Mouse (Mus musculus): ENCODE measurements around the gene Plscr1.

Plscr1 gene

DNA sequence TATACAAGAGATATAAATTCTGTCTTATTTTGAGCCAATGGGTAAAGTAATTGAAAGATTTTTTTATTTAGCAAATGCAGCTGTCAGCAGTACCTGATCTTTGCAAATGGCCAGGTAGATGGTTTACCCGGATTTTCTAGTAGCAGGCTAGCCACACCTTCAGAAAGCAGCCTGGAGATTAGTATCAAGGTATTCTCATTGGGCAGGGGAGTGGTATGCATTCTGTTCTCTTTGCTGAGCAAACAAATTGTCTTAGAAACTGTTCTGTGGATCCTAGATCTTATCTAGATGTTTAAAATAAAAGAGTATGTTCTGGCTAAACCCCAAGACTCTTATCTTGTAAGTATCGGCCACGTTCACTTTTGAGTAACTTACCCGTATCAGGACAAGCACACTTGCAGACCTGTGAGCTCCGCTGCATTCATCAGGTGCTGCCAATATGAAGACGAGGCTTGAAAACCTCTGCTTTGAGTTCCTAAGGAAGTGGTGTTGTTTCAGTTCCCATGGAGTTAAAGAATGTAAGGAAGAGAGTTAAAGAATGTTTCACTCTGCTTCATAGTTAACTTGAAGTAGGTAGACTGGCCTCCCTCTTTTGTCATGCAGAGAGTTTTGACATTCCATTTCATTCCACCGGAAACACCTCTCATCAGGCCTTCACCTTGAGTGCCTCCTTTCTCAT is 11.1 kb downstream of the Plscr1 start:
- DNase-seq = no peak

DNA sequence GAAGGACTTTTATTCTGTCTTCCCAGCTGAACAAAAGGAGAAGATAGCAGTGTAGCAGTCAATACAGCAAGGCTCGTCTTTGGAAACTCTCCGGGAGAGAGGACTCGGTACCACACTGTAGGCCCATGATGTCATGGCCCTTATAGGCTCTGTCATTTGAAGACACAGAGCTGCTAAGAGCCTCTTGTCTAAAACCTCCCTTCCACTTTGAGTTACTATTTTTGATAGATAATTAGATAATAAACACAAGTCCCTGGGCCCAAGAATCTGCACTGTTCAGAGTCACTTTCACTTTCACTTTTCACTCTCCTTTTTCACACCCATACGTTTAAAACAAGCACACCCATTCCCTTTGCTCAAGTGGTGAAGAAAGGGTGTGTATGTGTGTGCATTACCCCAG is 16.2 kb downstream of the Plscr1 start:
- DNase-seq = no peak

DNA sequence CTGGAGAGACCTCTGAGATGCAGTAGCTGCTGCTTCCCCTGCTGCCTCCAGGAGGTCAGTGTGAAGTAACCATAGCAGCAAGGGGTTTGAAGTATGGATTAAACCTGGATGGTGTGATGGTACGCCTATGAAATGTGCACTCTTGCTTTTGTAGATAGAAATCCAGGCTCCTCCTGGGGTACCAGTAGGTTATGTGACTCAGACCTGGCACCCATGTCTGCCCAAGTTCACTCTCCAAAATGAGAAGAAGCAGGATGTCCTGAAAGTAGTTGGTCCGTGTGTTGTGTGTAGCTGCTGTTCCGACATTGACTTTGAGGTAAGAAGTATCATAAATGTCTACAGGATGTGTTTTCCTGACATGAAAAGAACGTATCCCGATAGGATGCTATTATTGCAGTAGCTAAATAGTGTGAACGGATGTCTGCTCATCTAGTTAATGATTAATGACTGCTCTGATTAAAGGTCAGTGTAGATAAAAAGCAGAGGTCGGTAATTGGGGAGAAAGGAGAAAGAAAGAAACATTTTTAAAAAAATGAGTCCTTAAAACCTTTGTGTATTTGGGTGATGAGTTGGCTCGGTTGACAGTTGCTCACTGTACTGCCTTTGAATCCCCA is 17.1 kb downstream of the Plscr1 start:
- no peak for DNase-seq

DNA sequence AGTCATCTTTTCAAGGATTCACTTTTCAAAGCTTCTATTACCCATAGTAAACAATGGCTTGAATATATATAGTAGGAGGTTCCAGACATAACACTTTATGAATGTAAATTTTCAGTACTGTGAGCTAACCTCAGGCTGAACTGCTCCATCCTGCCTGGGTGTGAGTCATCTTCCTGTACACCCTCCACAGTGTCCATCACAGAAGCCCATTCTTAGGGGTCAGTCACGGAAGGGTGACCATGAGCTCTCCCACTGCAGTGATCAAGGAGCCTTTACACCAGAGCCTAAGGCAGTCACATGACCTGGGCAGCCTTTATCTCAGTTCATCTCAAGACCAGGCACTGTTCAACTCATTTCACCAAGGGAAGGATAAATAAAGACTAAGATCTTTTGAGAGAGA is 18.2 kb downstream of the Plscr1 start:
- DNase-seq = no peak

DNA sequence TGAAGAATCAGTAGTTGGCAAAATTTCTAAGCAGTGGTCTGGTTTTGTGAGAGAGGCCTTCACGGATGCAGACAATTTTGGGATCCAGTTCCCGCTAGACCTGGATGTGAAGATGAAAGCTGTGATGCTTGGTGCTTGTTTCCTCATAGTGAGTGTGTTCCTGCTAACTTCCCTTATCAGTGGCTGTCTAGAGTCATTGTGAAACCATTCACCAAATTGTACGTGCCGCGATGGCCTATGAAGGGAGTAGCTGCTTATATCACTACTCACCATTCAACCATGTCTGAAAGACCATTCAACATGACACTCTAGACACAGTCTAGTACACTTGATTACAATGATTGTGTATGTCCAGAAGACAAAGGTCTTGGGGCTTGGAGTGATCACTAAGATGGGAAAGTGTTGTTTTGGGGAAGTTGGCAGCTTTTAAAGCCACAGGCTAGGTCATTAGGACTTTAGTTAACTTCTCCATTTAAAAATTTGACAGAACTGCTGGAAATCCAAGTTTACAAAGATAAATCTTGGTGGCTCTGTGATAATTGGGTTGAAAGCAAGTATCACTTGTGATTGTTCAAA is 20.4 kb downstream of the Plscr1 start:
- no peak for DNase-seq

DNA sequence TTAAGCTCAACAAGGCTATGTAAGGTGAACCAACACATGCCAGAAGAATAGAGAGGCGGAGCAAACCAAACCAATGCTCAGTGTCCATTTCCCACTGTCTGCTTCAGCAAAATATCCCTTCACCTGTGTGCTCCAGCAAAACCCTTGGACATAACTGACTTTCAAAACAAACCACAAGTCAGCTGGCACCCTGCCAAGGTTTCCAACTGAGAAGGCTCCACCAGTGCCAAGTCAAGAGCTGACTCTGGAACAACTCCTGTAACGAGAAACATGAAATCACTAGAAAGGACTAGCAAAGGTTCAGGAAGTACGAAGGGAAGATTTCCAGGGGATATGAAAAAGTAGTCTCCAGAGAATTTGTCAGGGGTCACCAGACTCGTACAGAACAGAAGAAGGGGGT is 21.4 kb downstream of the Plscr1 start:
- peak; percentile 16 for DNase-seq

DNA sequence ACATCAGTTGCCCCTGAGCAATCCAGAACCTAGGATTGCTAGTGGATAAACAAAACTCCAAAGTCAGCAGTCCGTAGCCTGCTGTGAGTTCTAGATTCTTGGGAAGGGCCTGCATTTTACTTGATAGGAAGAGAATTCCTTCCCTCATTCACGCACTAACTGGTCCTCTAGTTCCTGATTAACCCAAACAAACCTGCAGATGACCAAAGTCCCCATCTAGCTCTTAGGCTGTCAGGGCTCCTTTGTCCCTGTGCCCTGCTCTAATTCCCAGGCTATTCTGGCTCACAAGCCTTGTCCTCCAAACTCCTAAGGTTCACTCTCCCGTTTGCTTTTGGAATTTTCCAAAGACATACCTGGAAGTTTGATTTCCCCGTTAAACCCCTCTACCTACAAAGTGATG is 23.1 kb downstream of the Plscr1 start:
- DNase-seq = no peak

DNA sequence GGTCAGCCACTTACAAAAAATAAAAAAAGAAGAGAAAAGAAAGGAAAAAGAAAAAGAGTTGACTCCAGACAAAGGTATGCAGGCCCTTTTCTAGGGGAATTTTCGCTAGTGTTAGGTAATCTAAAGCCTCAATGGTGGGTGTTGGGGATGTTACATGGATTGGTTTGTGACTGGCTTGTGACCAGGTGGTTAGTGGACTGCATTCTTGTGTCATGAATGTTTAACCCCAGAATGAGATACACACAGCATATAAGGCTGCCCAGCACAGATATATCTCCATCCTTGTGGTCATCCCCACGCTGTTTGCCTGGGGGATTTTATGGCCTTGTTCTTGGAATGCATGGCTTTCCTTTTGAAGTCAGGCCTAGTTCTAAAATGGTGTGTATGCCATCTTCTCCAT is 23.7 kb downstream of the Plscr1 start:
- DNase-seq = no peak

DNA sequence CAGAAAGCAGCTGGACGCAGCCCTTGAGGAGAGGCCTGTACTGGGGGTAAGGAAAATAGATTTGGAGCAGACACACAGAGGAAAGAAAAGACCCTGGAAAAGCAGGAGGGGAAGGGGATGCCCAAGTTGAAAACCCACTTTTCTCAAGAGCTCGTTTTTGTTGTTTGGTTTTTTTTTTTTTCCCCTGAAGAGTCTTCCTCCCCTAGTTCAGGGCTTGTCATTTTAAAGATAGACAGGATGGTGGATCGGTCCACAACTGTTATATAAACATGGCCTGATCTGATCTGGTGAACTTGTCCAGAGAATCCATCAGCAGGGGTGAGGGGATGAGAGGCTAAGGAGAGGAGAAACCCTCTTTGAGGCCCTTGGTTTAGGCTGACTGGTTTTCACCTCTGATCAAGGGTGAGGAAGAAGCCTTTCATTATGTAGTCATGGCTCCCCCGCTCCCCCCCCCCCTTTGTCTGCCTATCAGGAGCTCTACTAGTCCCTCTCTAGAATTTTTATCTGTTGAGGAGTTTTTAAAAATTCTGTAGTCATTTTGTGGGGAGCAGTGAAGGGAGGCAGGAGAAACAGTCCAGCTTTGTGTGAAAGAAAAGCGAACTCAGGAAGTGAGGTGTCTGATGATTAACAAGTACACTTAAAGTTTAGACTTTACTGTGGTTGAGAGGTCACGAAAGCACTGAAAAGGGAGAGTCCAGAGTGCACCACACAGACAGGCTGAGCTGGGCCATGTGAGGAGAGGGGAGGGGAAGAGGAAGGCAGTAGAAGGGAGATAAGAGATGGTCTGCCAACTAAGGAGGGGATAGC is 24.6 kb downstream of the Plscr1 start:
- no peak for DNase-seq

DNA sequence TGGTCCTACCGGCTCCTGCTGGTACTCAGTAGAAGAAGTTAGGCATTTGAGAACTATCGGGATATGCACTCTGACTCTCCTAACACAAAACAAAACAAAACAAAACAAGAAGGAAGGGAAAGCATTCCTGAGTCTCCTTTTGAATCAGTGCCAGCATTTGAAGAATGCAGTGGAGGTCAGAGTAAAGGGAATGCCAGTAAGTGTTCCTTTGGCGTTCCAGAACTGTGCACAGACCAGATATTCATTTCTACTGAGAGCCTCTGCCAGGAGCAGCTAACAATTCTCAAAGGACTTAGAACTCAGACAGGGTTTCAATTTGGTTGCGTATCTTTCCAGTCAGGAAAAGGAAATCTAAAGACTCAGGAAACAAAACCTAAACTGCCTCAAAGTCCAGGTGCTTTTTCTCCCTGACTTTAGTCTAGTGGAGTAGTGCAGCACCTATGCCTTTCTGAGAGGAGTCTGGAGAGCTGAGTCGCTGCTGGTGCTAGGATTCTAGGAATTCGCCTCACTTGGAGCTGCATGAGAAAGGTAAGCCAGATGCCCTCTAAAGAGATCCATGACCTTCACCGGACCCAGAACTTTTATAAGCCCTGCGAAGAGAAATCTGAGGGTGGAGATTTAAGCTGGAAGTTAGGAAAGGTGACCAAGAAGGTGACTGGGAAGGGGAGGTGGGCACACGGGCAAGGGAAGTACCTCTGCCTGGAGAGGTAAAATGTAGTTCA is 26.1 kb downstream of the Plscr1 start, which contains the start of gene Plscr2:
Gene Plscr2 (plus strand): TSS at position 117 of the 722 bp plus-strand sequence.
- DNase-seq = no peak

DNA sequence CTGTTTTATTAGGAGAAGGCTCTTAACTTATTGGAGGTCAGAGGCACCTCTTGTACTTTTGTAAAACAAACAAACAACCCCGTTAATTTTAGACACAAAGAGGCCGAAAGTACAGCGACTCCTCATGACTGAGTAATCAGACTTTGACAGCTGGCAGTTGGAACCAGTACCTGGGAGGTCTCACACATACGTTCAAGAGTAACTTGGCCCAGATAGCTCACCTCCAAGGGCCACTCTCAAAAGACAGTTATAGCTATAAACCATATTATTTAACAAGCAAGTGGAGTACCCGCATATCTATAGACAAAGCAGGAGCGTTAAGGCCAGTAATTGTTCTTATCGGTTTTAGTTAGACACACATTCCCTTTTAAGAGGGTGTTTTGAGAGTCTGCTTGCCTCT is 26.8 kb downstream of the Plscr1 start:
- DNase-seq = no peak

DNA sequence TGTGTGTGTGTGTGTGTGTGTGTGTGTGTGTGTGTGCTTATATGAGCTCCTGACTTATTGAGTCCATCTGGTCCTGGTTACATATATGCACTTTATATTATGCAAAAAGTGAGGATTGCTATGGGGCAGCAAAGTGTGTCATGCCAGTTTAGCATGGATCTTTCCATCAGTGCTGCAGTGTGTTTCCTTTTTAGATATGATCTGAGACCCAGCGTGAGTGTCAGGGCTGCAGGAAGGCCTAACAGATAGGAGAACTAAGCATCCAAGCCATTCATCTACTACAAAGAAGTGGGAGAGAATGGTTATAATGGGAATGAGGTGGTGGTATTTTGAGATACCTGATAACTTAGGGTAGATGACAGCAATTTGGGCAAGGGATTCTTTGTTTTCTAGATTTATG is 30.5 kb downstream of the Plscr1 start:
- DNase-seq = no peak

DNA sequence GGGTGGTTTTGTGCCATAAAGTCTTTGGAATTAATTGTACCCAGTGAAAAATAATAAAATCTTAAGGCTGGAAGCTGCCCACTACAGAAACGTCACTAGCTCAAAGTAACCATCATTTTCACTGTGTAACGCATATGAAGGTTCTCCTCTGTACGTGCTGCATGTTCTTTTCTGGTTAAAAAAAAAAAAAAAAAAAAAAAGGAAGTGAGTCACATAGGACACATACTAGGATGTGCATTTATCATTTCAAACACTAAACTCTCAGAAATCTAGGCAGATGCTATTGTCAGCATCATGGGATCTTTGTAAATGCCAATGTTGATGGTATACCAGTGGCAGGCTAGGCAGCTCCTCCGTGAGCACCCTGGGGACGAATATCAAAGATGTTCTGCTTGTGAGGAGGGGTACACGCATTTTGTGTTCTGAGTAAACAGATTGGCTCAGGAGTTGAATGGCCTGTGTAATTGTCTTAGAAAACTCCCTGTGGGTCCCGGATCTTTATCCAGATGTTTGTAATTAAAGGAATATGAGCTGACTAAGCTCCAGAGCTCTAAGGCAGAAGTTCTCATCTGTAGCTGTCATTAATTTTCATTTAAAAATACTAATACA is 33.1 kb downstream of the Plscr1 start:
- no peak for DNase-seq

DNA sequence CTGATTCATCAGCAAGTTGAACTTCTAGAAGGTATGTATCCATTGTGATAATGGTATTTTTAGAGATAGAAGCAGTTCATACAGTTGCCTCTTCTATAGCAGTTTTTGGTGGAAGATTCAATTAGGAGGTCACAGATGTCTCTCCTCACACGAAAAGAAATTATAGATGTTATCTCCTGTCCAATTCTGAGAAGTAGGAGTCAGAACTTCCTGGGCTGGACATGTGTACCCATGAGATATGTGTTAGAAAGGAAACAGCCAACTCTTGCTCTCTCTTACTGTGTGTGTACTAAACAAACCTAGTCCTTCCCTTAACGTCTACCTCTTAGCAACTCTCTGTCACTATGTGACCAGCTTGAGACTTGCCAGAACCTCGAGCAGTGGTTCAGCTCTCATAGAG is 40.1 kb downstream of the Plscr1 start:
- no peak for DNase-seq

DNA sequence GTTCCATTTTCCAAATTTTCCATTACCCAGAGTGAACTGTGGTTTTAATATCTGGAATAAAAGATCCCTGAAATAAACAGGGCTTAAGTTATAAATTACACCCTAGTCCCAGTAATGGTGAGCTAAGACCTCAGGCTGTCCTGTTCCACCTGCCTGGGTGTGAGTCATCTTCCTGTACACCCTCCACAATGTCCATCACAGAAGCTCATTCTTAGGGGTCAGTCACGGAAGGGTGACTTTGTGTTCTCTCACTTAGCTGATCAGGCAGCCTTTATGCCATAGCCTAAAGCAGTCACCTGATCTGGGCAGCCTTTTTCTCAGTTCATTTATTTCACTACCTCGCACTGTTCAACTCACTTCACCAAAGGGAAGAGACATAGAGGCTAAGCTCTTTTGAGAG is 42.6 kb downstream of the Plscr1 start:
- DNase-seq = no peak

DNA sequence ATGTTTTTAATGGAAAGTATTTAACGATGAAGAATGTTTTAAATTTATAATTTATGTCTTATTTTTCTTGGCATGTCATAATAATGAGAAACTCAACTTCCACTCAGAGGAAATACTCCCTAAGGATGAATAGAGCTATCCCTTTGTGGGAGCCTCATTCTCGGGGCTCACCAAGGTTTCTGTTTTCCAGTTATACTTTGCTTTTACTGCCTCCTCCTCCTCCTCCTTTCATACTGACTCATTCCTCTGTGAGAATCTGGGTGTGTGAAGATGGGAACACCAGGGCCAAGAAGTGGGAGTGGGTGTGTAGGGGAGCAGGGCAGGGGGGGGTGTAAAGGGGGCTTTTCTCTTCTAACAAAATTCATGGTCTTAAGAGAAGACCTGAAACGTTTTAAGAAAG is 43.4 kb downstream of the Plscr1 start:
- DNase-seq = no peak

DNA sequence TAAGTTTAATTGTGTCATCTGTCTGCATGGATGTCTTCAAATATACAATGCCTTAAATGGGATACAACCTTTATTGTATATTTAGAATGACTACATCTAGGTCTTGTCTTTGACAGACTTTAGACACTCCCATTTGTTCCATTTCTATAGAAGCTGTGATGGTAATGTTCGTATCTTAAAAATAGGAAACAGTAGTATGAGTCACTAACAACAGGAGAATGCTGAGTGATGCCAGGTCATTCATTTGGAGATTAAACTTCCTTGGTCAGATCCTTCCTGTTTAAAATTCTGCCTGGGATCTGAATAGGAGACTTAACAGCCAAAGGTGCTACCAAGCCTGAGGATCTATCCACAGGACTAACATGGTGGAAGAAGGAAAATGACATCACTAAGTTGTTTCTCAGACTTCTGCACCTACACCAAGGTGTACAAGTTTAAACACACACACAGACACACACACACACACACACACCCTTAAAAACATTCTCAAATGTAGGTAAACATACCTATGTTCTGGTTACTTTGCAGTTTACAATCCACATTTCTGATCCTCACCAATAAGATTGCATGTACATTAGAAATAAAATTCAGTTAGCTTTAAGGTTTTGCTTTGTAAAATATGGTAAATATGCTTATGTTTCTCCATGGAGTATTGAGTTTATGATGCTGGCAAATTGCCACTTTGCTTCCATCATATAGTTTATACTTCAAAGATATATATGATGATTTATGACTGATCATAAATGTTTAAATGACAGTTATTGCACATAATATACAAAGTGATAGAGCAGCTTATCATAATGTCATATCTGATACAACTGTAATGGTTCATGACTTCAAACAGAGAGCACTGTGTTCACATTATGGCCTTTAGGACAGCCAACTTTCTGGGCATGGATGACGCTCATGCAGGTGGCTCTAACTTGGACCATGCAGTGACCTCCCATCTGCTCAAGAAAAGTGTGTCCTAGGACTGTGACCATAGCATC is 44.3 kb downstream of the Plscr1 start:
- DNase-seq = no peak

DNA sequence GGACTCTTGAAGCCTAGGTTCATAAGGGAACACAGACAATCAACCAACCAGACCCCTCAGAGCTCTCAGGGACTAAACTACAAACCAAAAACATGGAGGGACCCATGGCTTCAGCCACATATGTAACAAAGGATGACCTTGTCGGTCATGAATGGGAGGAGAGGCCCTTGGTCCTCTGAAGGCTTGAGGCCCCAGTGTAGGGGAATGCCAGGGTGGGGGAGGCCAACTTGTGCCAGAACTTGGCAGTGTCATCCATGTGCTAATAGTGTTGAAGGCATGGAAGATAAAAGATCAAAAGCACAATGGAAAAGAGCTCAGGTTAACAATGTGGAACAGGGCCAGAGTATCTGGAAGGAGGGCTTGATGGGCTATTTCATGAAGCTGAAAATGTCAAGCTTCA is 48.7 kb downstream of the Plscr1 start:
- DNase-seq = no peak

DNA sequence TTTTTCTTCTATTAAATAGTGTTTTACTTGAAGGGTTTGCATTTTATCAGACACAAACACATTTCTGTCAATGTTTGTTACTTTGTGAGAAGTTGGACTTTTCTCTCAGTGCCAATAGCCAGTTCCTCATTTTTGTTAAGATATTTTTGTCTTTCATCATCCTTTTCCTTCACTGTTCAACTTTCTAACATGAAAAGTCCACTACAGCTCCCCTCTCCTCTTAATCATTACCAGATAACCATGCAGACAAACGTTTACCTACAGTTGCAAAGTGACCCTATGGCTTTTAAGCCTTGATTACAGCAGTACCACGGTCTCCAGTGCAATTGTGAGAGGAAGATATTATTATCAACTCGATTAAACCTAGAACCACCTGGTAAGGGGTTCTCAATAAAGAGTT is 51.7 kb downstream of the Plscr1 start:
- no peak for DNase-seq

DNA sequence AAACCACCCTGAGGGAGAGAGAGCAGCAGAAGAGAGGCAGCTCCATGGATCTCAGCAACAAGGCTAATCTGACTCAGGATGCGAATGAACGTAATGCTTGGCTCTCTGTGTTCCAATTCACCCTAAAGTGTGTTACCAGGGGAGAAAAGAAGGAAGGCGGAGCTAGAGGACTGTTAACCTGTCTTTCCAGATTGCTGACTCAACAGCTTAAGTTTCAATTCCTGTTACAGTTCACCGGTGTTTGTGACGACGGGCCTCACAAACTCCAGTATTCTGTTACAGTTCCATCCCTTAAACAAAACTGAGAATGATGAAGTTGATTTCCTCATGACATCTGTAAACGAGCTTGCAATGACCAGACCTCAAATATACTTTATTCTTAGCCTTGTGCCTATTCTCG is 55.5 kb downstream of the Plscr1 start:
- no peak for DNase-seq

DNA sequence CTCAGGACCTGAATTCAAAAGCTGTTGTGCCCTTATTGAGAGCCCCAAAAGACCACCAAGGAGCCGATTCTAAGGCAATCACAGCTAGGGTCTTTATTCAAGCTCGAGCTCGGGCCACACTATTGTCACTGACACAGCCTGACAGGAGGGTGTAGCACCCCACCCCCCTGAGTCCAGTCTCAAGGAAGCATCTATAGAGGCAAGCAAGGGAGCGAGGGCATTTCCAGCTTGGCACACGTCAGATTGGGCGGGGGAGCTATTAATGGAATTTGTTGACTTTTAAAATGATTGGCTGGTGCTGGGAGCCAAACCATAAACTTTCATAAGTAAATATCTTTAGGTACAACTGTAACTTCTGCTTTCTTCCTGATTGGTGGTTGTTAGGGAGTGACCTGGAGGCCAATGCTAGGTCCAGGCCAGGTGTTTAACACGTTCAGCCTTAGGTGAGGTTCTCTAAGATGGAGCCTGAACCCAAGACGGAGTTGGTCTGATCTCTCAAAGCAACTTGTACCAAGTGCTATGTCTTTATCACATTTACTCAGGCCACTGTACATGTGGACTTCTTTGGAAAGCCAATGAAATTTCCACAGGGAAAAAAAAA is 56.2 kb downstream of the Plscr1 start:
- DNase-seq = no peak
